Mouse (Mus musculus): ENCODE measurements around the gene Zc3h12b. TPM values are rescaled to one million over a fixed set of nuclear protein-coding genes. Genes with fewer than 3 reads are reported as not detected.
A peak's percentile ranks its signal among the peaks of the same experiment; 100 is the strongest.
"Not testable (repeated sequence)": the region's sequence is repeated elsewhere in the genome, so short reads cannot be mapped to it uniquely, and the experiment has no call there.

Zc3h12b gene
- polyA plus RNA-seq, 1 experiment from 2014 or later: 2.8 TPM

DNA sequence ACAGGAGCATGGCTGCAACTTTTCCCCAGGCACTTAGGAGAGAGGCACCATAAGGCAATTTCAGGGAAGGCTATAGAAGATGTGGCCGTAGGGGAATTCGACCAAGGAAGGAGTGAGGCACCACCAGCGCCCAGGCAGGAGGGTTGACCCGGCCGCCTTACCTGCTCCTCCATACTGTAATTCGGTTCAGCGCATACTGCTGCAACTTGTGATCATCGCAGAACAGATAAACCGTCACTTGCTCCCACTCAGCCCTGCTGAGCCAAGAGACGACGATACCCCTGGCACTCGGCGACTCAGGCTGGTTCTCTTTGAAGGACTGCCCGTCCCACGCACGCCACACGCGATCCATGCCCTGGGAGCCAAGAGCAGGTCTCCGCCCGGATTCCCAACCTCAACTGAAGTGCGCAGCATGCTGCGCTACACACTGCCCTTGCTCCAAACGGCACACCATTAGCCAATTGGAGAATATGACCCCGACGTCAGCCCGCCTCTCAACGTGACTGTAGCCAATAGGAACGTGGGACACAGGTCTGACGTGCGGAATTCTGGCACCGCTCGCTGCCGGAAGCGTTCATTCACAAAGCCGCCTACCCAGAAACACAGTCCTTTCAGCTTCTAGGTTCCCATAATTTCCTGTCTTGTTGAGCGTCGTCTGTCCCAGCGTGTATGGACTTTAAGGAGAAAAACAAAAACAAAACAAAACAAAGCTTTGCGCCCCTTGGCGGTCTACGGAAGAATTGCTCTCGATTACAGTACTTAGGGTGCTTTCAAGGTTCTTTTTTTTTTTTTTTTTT lies 245.2 kb downstream of the Zc3h12b start, which contains the start of gene Las1l:
Gene Las1l, minus strand, starts transcription at position 466 of the 797 bp plus-strand sequence.
- Histone ChIP-seq H3K4me1 (peaks cover 3% of the 10 kb centered on the region; the same call in 1 of the 2 replicates), H3K9me3 (no peaks in the 10 kb centered on the region), H3K36me3 (no peaks in the 10 kb centered on the region), H3K4me3 (peak within 1 kb of the TSS; percentile 48), H3K9ac (peak within 1 kb of the TSS; percentile 48; the same call in 1 of the 2 replicates), H3K27ac (no peak within 1 kb of the TSS), H3K27me3 (replicated peaks) (no peaks in the 10 kb centered on the region), H3K4me2 (replicated peaks) (peak within 1 kb of the TSS; percentile 60)
- 16% methylated on average over 42 of the region's 42 CpGs for WGBS
- ATAC-seq (ENCODE audit: low FRiP score, low read depth): peak; percentile 100

DNA sequence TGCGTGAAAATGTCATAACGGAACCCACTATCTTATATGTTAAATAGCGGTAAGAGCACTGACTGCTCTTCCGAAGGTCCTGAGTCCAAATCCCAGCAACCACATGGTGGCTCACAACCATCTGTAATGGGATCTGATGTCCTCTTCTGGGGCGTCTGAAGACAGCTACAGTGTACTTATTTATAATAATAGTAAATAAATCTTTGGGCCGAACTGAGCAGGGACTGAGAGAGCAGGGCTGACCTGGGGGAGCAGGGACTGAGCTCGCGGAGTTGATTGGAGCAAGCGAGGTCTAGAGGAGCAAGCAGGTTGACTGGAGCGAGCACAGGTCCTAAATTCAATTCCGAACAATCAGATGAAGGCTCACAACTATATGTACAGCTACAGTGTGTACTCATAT lies 246.0 kb downstream of the Zc3h12b start:
- H3K27me3 ChIP-seq (replicated peaks); H3K9ac ChIP-seq; H3K9me3 ChIP-seq; H3K4me1 ChIP-seq; H3K36me3 ChIP-seq; H3K27ac ChIP-seq: not testable (repeated sequence)
- Histone ChIP-seq H3K4me3 (peak overlapping the region; percentile 11; the same call in 1 of the 2 replicates), H3K4me2 (replicated peaks) (peak overlapping the region; percentile 52)
- peak; percentile 32 for ATAC-seq (ENCODE audit: low FRiP score, low read depth)
- WGBS: 51% methylated on average over 11 of the region's 11 CpGs

DNA sequence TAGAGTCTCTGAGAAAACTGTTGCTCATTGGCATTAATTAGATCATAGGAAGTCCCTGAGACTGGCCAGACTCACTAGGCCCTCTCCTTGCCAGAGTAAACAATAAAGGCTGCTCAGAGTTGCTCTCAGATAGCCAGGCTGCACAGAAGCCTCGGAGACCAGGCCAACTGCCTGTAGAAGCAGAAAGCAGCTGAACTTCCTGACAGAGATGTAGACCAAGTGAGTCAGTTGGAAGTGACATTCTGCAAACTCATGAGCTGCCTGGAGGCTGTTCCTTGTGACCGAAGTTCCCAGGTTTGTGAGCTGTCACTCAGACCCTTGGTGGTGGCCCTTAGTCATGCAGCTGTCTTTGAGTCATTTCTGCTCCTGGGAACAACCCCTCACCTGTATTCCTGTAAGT lies 251.9 kb downstream of the Zc3h12b start:
- H3K4me1 ChIP-seq: no peaks in the 10 kb centered on the region
- no peaks in the 10 kb centered on the region for H3K27me3 ChIP-seq (replicated peaks)
- WGBS: 98% methylated on average over 2 of the region's 2 CpGs
- no peaks in the 10 kb centered on the region for H3K9me3 ChIP-seq
- H3K9ac ChIP-seq: no peak overlapping the region
- H3K27ac ChIP-seq: no peak overlapping the region
- no peak for ATAC-seq (ENCODE audit: low FRiP score, low read depth)
- no peak overlapping the region for H3K4me3 ChIP-seq
- no peaks in the 10 kb centered on the region for H3K36me3 ChIP-seq
- H3K4me2 ChIP-seq (replicated peaks): no peak overlapping the region

DNA sequence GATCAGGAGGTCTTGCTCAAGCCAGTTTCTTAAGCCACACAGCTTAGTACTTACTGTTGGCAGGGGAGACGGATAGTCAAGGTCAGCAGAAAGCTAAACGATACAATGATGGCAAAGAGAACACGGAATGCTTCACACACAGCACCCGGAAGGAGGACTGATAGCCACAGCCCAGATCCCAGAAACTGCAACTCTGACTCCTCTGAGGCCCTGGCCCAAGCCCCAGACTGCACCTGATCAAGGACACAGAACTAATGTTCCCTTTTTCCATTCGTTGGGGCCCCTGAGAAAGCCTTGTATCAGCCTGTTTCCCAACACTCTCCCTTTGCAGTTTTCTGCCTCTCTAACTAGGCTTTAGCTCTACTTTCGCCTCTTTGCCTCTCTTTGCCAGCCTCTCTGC lies 253.6 kb downstream of the Zc3h12b start:
- H3K36me3 ChIP-seq: no peaks in the 10 kb centered on the region
- H3K9me3 ChIP-seq: no peaks in the 10 kb centered on the region
- no peak overlapping the region for H3K4me2 ChIP-seq (replicated peaks)
- ATAC-seq (ENCODE audit: low FRiP score, low read depth): no peak
- no peak overlapping the region for H3K4me3 ChIP-seq
- no peaks in the 10 kb centered on the region for H3K27me3 ChIP-seq (replicated peaks)
- no peak overlapping the region for H3K27ac ChIP-seq
- 79% methylated on average over 6 of the region's 6 CpGs for WGBS
- H3K9ac ChIP-seq: no peak overlapping the region
- H3K4me1 ChIP-seq: no peaks in the 10 kb centered on the region

DNA sequence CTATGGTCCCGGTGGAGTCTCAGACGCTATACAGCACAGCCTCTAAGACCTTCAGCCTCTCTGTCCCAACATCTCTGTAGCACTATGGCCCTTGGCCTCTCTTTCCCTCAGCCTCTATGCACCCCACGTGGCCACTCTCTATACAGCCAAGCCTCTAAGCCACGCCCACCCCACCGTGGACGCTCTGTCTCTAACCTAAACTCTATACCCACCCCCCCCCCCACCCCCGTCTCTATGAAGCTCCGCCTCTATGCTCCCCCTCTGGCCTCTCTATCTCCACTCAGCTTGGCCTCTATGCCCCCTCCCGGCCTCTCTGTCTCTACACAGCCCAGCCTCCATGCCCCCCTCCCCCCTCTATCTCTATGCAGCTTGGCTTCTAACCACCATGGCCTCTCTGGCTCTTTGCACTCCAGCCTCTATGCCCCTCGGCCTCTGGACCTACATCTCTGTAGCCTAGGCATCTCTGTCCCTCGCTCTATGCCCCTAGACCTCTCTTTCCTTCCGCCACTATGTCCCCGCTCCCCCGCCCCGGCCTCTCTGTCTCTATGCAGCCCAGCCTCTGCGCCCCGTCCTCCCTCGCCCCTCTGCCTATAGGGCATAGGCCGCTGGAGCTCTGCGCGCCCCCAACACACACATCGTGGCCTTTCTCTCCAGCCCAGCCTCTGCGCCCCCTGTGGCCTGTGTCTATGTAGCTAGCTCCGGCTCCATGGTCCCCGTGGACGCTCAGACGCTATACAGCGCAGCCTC lies 256.5 kb downstream of the Zc3h12b start:
- H3K9me3 ChIP-seq: no peaks in the 10 kb centered on the region
- ATAC-seq (ENCODE audit: low FRiP score, low read depth): peak; percentile 83
- peak overlapping the region; percentile 58 for H3K4me2 ChIP-seq (replicated peaks)
- peak overlapping the region; percentile 33 for H3K4me3 ChIP-seq
- H3K27me3 ChIP-seq (replicated peaks): no peaks in the 10 kb centered on the region
- peak overlapping the region; percentile 83 for H3K27ac ChIP-seq
- peak overlapping the region; percentile 59 for H3K9ac ChIP-seq
- H3K36me3 ChIP-seq: no peaks in the 10 kb centered on the region
- WGBS: 28% methylated on average over 27 of the region's 28 CpGs
- no peaks in the 10 kb centered on the region for H3K4me1 ChIP-seq

DNA sequence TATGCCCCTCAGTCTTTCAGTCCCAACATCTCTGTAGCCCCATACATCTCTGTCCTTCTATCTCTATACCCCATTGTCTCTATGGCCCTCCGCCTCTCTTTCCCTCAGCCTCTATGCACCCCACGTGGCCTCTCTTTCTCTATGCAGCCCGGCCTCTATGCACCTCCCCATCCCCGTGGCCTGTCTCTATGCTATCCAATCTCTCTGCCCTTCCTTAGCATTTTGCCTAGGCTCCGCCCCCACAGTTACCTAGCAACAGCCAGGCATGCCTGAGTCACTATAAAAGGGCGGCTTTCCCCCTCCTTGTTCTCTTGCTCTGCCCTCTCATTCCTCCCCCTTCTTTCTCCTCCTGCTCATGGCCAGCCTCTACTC lies 257.1 kb downstream of the Zc3h12b start:
- H3K4me3 ChIP-seq: peak overlapping the region; percentile 33
- H3K27me3 ChIP-seq (replicated peaks): no peaks in the 10 kb centered on the region
- ATAC-seq (ENCODE audit: low FRiP score, low read depth): peak; percentile 94
- peak overlapping the region; percentile 83 for H3K27ac ChIP-seq
- peak overlapping the region; percentile 59 for H3K9ac ChIP-seq
- WGBS: 20% methylated on average over 6 of the region's 6 CpGs
- H3K4me1 ChIP-seq: no peaks in the 10 kb centered on the region
- peak overlapping the region; percentile 58 for H3K4me2 ChIP-seq (replicated peaks)
- no peaks in the 10 kb centered on the region for H3K9me3 ChIP-seq
- H3K36me3 ChIP-seq: no peaks in the 10 kb centered on the region

DNA sequence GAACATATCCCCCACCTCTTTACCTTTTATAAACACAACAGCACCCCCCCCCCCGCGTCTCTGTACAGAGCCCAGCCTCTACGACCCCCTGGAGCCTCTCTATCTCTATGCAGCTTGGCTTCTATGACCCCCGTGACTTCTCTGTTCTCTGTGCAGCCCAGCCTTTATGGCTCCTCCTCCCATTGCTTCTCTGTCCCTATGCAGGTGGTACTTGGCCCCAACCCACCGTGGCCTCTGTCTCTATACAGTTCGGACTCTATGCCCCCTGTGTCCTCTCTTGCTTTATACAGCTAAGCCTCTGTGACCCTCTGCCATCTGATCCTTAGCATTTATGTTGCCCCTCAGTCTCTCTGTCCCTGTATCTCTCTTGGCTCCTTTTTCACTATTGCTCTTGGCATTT lies 257.6 kb downstream of the Zc3h12b start:
- Histone ChIP-seq H3K4me3 (no peak overlapping the region), H3K4me2 (replicated peaks) (peak overlapping the region; percentile 58; the same call in 1 of the 2 replicates), H3K27me3 (replicated peaks) (no peaks in the 10 kb centered on the region), H3K36me3 (no peaks in the 10 kb centered on the region), H3K4me1 (no peaks in the 10 kb centered on the region), H3K9me3 (no peaks in the 10 kb centered on the region), H3K27ac (no peak overlapping the region), H3K9ac (no peak overlapping the region)
- WGBS: 22% methylated on average over 6 of the region's 6 CpGs
- ATAC-seq (ENCODE audit: low FRiP score, low read depth): no peak; the same call in none of the 2 replicates

DNA sequence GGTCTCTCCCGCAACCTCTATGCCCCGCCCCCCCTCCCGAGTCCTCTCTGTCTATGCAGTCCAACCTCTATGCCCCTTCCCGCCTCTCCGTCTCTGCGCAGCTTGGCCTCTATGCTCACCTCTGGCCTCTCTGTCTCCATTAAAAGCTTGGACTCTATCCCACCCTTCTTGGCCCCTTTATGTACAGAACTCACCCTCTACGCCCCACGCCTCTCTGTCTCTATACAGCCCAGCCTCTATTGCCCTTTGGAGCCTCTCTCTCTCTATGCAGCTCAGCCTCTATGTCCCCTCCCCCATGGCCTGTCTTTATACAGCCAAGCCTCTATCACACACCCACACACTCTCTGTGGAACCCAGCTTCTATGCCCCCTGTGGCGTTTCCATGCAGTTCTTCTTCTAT lies 258.5 kb downstream of the Zc3h12b start:
- Histone ChIP-seq H3K9me3 (no peaks in the 10 kb centered on the region), H3K4me1 (no peaks in the 10 kb centered on the region), H3K4me2 (replicated peaks) (no peak overlapping the region), H3K4me3 (no peak overlapping the region), H3K27me3 (replicated peaks) (no peaks in the 10 kb centered on the region), H3K27ac (no peak overlapping the region), H3K9ac (no peak overlapping the region), H3K36me3 (no peaks in the 10 kb centered on the region)
- ATAC-seq (ENCODE audit: low FRiP score, low read depth): no peak
- whole genome bisulfite sequencing: 60% methylated on average over 9 of the region's 9 CpGs

Other genes with a start within 250 kb of the Zc3h12b start
- gene Asb12, start 153.7 kb upstream of the Zc3h12b start, polyA plus RNA-seq (2016; fragmentation: Nextera tagmentation; extraction: Ambion mirVana): 0.40 and 0.65 TPM in 2 replicates
- gene Pfn5, start 153.6 kb upstream of the Zc3h12b start, polyA plus RNA-seq (2016; fragmentation: Nextera tagmentation; extraction: Ambion mirVana): not detected in 2 replicates
- gene Zc4h2, start 53.2 kb upstream of the Zc3h12b start, polyA plus RNA-seq (2016; fragmentation: Nextera tagmentation; extraction: Ambion mirVana): 66.2 and 69.4 TPM in 2 replicates
- 73.6 and 75.1 TPM in 2 replicates for gene Las1l, start 245.3 kb downstream of the Zc3h12b start, polyA plus RNA-seq (2016; fragmentation: Nextera tagmentation; extraction: Ambion mirVana)

All from neural tube, embryonic 12.5 days (tissue).